Mouse (Mus musculus) layer of hippocampus, adult 6 months (tissue): Measurements from ENCODE around the gene Smad6. TPM values are rescaled to one million over a fixed set of nuclear protein-coding genes. Genes with fewer than 3 reads are reported as not detected.

Experiments used
- long read RNA-seq, 2 experiments: library from polyadenylated mRNA; unstranded; transcript quantifications; one replicate each; pipeline ENCODE4 v2.0.0; 2019 to 2020
- polyA plus RNA-seq: library from polyadenylated mRNA; unstranded; fragments of <200 nt; fragmentation: Nextera tagmentation; gene quantifications from 2 replicates; pipeline ENCODE4 v1.2.3, GENCODE M21; 2021

The Smad6 gene
- 0.18 and 0.34 TPM in 2 replicates for polyA plus RNA-seq
- long read RNA-seq, experiment 1: 0 reads
- long read RNA-seq, experiment 2, partial matches to known transcripts: 0 of 2 reads
- long read RNA-seq, experiment 2, other reads (novel, unspliced or antisense): 0 of 2 reads

DNA sequence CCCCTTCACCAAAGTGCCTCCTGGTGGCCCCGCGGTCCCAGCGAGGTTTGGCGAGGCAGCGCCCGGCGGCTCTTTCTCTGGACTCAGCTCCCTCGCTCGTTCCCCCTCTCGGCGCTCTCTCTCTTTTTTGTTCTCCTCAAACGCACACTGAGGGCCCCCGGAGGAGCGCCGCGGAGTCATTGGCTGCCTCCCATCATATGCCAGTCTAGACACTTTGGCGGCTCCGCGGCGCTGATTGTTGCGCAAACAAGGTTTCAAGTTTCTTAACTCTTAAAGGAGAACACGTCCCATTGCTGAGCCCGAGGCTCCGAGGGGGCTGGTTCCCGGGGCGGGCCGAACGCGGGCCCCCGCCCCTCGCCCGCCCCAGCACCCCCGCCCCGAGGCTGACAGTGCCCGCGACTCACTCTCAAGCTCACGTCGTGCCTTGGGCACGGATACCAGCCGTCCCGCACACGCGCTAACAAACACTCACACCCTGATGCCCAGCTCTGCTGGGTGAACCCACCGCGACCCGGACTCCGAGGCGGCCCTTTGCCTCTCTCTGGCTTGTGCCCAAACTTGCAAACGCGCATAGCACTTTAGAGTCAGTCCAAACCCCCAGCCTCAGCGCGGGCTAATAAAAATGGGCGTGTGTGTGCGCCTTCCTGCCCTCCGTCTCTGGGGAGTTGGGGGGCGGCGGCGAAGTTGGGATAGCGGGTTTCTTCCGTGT lies at the start of gene Smad6:
Gene Smad6 (minus strand): TSS at position 207 of the 709 bp plus-strand sequence.

Other genes starting within 250 kb of the Smad6 start
- 0.11 TPM in 1 of 2 replicates, not detected in the other for gene Lctl, start 95.1 kb upstream of the Smad6 start, polyA plus RNA-seq
- gene Zwilch, start 151.0 kb upstream of the Smad6 start, polyA plus RNA-seq: 1.3 and 1.4 TPM in 2 replicates
- 822 and 873 TPM in 2 replicates for gene Rpl4, start 151.3 kb upstream of the Smad6 start, polyA plus RNA-seq
- gene Snapc5, start 157.2 kb upstream of the Smad6 start, polyA plus RNA-seq: 11.9 and 19.8 TPM in 2 replicates
- gene Uchl4, start 213.1 kb upstream of the Smad6 start, polyA plus RNA-seq: 2.9 and 3.1 TPM in 2 replicates
- 258 and 262 TPM in 2 replicates for gene Map2k1, start 231.6 kb upstream of the Smad6 start, polyA plus RNA-seq